Mouse (Mus musculus) frontal cortex, postnatal 14 days (tissue): ENCODE data around the gene P4hb.
A peak's percentile ranks its signal among the peaks of the same experiment; 100 is the strongest.

Source experiments
- DNase-seq, 2 experiments: peaks; one replicate each; pipeline ENCODE4 v3.0.0; 2022; ENCODE audit warnings: low spot score in 2 of 2

P4hb gene

DNA sequence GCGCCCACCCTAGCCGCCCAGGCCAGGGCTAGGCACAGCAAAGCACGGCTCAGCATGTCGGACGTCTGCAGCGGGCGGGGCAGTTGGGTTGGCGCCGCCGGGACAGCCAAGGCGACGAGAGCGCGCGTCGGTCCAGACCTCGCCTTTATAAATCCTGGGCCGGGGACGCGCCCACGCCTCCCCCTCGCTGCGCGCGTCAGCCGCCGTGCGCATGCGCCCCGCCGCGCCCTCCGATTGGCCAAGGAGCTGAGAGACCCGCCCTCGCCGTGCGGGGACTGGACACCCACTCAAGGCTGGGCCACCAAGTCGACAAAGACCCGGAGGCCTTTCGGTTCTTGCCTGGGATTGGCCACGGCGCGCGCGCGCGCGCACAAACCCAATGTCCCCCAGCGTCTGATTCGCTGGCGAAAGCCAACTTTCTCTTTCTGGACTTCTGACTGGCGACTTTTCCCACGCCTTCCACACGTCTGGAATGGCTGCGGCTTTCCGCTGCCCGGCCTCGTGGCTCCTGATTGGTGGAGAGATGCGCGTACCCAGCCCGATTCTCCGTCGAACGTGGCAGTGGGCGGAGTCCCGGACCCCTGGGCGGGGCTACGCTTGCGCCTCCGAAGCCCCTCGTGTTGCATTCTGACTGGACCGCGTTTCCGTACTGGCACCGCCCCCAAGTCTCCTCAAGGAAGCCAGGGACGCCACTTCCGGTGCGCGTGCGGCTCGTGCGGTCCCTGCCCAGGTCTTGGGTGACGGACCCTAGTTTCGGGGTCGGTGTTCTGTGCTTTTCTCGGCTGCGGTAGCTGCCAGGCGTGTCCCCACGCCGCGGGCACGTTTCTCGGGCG, at the start of gene P4hb:
P4hb (minus strand) TSS at position 502 of the 833 bp plus-strand sequence.
- peak; percentile 100 for DNase-seq

DNA sequence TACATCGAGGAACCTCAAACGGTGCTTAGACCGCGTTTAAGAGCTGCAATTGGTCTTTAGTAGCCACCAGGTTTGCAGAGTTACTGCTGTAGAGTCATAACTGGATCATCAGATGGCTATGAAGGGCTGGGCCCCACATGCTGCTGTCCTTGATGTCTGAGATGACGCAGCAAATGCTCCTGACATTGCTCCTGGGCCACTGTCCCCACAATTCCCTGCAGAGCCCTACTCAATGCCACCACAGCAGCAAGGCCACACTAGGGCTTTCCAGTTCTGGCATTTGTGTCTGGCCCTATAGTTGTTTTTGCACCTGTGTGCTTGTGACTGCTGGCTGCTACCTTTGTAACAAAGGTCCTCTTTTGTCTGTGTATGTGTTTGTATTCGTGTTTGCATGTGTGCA, 49.8 kb upstream of the P4hb start:
- DNase-seq: no peak

GRCm38 (mm10) chr11:120620195-120620594, 47.1 kb upstream of the P4hb start:
- DNase-seq: no peak

DNA sequence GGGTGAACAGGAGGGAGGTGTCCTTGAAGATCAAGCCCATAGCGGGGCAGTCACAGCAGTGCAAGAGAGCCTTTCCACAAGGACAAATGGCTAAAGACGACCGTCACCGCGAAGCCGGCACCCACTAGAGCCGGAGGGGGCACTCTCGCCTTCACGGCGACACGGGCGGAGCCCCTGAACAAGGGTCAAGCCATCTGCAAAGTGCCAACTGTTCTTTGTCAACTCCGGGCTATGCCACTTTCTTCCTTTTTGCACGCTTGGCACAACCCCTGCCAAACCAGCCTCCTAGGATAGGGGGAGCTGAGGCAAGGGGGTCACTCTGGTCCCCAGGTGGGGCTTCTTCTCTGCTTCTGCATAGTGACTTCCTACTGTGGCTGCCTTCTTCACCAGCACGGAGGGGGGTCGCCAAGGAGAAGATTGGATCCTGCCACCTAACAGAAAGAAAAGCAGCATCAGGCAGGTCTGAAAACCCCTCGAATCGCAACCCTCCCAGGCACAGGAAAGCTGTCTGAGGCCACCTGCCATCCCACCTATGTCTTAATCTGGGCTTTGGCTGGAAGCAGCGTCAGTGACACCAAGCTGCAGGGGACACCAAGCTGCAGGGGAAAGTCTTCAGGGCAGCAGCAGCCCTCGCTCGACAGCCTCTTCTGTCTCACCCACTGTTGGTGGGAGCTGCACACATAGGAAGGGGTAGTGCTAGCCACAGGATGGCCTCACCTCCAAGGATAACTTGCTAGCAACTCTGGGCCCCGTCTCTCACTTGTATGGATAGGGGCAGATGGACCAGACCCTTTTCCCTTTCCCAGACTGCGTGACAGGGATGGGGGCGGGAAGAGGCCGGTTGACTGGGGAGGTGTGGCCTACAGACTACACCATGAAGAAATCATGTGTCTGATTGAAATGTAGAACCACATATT, 45.8 kb upstream of the P4hb start:
- DNase-seq: no peak

DNA sequence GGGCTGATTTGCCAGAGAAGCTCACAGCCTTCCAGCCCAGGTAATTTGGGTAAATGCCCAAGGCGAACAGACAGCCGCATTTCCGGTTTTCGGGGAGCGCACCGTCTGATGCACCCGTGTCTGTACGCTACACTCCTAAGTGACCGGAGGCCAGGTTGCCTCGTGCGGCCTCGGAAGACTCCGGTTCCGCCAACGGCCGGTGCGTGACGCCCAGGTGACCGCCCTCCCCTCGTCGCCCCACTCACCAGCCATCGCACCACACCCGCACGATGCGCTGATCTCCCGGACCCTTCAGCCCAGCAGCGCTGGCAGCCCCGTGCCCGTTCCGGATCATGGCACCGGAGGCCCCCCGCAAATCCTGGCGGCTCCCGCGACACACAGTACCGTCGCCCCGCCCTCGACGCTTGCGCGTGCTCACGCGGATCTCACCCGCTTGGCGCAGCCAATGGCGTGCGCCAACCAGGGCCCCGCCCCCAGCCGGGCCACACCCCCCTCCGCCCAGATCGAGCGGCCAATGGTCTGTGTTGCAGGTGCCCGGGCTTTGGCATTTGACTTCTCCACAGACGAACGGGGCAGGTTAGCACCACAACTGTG, 44.6 kb upstream of the P4hb start, which contains the start of gene Pcyt2:
Pcyt2 (minus strand) TSS at position 418 of the 594 bp plus-strand sequence.
- DNase-seq: peak; percentile 83 to 89

- DNase-seq: no peak
Observed at GRCm38 (mm10) chr11:120616617-120617294, 43.7 kb upstream of the P4hb start.

GRCm38 (mm10) chr11:120615606-120616203, 42.7 kb upstream of the P4hb start:
- no peak for DNase-seq

GRCm38 (mm10) chr11:120615167-120615566, 42.1 kb upstream of the P4hb start:
- no peak for DNase-seq

DNA sequence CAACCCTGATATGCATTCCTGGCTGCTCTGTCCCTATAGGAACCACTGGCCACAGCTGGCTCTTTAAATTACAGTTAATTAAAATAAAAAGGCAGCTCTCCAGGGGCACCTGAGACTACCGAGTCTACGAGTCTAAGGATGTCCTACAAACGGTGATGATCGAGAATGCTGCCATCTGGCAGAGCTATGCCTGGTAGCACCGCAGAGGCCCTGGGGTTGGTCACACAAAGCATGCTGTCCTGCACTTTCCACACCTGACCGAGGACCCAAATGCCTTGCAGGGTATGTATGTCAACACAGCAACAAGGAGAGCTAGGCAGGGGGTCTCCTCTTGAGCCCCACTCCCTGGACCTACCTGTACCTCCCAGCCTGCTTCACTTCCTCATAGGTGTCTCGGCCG, 40.9 kb upstream of the P4hb start:
- DNase-seq: no peak

DNA sequence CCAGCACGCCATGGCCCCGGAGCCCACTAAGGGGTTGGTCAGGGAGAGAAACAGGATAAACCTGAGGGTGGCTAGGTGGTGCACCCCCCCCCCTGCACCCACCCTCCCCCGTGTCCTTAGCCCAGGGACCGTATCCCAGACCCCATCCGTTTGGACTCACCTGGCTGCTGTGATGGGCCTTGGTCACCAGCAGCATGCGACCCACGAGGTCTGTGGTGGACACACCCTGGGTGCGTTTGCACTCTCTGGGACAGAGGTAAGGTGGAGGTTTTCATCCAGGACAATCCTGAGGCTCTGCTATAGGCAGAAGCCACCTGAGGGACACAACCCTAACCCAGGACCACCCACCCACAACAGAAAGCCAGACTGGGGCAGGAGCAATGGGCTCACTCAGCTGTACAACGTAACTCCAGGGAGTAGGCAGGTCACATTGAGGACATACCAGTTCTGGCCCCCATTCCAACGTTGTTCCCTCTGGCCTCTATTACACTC, 40.5 kb upstream of the P4hb start:
- no peak for DNase-seq

DNA sequence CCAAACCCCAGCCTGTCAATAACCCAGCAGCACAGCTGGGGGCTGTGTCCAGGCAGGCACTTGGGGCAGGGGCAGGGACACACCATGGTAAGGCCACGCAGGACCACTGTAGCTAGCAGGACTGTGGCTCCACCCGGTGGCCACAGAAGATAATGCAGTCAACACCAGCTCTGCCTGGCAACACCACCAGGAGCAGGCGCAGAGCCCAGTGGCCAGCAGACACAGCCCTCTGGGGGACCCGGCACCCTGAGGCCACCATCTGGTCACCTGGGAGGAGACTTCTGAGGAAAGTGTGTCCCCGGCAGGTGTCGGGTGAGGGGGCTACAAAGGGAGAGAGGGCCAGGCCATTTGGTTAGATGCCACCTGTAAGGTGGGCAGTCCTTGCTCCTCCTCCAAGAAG, 39.7 kb upstream of the P4hb start:
- DNase-seq: peak in 1 of 2 experiments; percentile 56

GRCm38 (mm10) chr11:120610477-120611046, 37.5 kb upstream of the P4hb start:
- no peak for DNase-seq

DNA sequence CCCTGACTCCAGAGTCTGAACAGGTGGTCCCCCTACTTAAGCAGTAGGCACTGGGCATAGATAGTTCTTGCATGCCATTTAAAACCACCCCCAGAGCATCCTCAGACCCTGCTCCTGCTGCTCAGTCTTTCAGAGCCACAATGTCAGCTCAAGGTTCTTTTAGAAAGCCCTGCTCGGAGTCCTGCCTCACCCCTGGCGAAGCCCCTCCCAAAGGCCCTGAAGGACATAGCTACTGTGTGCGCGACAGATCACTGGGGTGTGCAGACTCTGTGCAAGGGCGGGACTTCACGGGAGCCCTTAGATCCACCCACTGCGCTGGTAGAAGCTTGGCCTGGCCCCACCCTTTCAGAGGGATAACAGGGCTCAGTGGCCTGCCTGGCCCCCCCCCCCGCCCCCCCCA, 36.2 kb upstream of the P4hb start:
- DNase-seq: no peak

- DNase-seq: no peak
Observed at GRCm38 (mm10) chr11:120608241-120609034, 35.4 kb upstream of the P4hb start, which contains the start of gene Npb. Gene Npb (plus strand): TSS chr11:120608477.

GRCm38 (mm10) chr11:120606764-120607163, 33.7 kb upstream of the P4hb start:
- no peak for DNase-seq

GRCm38 (mm10) chr11:120605667-120606066, 32.6 kb upstream of the P4hb start:
- DNase-seq: no peak

DNA sequence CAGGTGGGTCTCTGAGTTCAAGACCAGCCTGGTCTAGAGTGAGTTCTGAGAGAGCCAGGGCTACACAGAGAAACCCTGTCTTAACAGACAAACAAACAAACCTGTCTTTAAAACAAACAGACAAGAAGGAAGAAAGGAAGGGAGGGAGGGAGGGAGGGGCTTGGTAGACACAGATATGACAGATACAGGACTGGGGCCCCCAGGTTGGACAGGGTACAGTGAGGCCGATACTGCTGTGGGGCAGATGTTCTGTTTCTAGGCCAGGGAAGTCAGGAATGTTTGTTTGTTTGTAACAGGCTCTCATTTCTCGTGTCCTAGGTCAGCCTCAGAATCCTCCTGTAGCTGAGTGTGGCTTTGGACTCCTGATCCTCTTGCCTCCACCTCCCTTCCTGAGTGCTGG, 30.5 kb upstream of the P4hb start:
- no peak for DNase-seq

GRCm38 (mm10) chr11:120600716-120601115, 27.7 kb upstream of the P4hb start:
- no peak for DNase-seq

DNA sequence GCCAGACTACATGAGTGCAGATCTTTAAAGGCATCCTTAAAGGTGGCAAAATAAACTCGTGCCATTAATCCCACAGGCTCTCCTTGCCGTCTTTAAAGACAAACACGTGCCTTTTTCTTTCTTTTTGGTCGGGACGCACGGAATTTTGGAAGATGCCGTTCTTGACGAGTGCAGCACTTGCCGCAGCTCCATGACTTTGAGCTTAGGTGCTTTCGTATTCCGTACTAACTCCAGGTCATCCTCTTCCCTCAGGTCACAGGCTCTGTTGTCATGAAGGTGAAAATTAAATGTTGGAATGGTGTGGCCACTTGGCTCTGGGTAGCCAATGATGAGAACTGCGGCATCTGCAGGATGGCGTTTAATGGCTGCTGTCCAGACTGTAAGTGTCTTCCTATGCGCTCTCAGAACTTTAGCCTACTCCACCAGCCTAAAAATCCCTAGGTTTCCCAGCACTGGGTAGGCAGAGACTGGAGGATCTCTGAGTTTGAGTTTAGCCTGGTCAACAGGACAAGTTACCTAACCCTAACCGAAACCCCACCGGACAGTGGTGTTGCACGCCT, 26.0 kb upstream of the P4hb start:
- DNase-seq: no peak
